Mouse (Mus musculus) bone marrow, adult 2 months (tissue): Measurements from ENCODE around the gene Gm648.

Experiments used
- CTCF ChIP-seq: fragments of 200-500 bp; IDR thresholded peaks from 2 replicates; pipeline ENCODE4 v1.5.1; 2011; ENCODE audit warnings: low read length, control low read depth; ENCODE audit not compliant: control insufficient read depth, insufficient read depth
- POLR2A ChIP-seq: fragments of 200-500 bp; IDR thresholded peaks from 2 replicates; pipeline ENCODE4 v1.6.1; 2011; ENCODE audit warnings: low read depth, mild to moderate bottlenecking, control low read depth, low read length, borderline replicate concordance; ENCODE audit not compliant: control insufficient read depth

- TF ChIP-seq CTCF, result no peak
- no peak for TF ChIP-seq POLR2A
Measured at GRCm38 (mm10) chrX:56597887-56598640, 48.7 kb upstream of the Gm648 start, which contains the start of gene Mmgt1.
